Mouse (Mus musculus): ENCODE results near the gene Rps16.
"Not testable (repeated sequence)": the region's sequence is repeated elsewhere in the genome, so short reads cannot be mapped to it uniquely, and the experiment has no call there.

Gene Rps16

DNA sequence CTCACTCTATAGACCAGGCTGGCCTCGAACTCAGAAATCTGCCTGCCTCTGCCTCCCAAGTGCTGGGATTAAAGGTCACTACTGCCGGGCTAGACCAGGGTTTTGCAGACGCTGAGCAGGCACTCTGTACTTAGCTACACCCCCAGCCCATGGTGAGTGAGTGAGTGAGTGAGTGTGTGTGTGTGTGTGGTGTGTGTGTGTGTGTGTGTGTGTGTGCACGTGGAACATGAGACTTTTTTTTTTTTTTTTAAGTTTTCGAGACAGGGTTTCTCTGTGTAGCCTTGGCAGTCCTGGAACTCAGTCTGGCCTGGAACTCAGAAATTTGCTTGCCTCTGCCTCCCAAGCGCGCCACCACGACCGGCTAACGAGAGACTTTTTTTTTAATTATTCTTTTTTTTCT lies 24.2 kb downstream of the Rps16 start:
- no peak for DNase-seq

DNA sequence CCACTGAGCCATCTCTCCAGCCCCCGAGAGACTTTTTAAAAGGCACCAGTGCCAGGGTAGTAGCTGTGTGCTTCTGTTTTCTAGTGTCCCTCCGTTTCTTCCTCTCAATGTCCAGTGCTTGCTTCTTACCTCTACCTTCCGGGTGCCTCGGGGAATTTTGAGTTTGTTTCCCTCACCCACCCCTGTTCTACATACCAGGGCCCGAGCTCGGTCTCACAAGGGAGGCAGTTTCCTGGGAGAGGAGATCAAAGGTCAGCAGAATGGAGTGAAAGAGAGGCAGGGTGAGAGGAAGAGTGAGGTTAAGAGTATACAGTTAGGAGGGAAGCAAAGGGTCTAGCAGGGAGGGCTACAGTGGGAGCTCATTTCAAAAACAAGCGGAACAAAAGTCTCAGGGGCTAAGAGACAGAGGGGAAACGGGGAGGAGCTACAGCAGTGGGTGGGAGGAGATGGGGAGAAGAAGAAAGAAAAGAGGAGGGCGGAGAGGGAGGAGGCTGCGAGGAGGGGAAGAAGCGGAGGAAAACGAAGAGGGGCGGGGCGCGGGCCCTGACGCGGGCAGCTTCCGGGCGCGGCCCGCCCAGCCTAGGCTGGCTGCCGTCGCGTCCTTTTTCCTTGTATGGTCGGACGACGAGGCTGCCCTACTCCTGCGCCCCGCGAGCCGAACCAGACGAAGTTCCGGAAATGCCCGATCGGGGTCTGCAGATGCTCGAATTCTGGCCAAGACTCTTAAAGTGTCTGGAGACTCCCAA lies 24.9 kb downstream of the Rps16 start:
- peak; percentile 98 for DNase-seq

DNA sequence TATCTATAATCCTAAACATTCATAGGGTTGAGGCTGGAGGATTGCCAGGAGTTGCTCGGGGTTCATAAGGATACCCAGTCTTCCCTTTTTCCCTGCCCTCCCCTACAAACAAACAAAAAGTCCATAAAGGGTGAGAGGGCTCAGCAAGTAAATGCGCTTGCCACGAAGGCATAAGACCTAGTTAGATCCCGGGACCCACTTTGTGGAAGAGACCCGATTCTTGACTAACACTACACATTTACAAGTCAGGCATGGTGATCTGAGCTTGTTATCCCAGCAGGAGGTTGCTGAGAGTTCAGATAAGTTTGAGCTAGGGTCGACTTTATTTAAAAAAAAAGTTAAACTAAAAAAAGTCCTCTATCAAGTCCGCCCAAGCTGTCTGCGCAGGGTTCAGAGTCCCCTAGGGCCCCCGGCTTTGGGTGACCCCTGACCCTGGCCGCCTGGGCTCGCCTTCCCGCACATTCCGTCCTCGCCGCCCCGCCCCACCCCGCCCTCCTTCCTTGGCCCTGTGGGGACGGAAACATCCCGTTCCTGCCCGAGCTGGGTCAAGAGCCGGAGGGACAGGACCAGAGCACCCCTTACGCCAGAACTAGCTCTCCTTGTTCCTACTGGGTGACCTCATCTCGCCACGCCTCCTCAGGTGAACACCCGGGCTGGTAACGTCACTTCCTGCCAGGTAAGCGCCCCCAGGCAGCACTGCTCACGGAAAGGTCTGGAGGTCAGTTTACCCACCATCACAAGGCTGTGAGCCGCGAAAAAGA lies 25.7 kb downstream of the Rps16 start:
- DNase-seq = peak; percentile 73

DNA sequence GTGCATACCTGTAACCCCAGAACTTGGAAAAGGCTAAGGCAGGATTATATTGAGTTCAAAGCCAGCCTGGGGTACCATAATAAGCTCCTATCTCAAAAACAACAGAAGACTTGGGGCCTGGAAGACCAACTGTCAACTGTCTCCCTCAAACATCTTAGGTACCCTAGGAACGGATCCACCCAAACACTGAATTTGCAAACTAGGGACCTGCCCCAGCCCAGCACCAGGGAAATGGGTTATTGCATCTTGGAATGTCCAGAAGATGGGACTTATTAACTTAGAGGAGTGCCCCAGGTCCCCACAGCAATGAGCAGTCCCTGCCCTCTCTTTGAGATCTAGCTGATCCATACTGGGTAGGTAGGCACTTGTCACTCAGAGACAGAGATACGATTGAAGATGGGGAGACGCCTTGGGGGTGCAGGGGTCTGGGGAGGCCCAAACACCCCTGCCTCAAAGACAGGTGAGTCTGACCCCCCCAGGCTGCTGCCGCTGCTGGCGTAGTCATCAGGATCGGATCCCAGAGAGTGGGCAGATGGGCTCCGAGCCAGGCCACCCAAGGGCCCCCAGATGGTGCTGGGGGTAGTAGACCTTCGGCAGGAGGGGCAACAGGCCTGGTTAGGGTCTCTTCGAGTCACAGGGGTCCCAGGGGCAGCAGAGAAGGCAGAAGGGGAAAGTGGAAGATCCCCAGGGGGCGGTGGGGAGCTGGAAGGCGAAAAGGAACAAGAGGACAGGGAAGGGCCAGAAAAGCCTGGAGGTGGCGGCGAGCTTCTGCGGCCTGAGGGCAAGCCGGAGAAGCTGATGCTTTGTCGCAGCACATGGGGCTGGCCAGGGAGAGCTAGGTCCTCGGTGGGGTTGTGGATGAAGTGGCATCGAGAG lies 27.0 kb downstream of the Rps16 start:
- DNase-seq = peak; percentile 48

DNA sequence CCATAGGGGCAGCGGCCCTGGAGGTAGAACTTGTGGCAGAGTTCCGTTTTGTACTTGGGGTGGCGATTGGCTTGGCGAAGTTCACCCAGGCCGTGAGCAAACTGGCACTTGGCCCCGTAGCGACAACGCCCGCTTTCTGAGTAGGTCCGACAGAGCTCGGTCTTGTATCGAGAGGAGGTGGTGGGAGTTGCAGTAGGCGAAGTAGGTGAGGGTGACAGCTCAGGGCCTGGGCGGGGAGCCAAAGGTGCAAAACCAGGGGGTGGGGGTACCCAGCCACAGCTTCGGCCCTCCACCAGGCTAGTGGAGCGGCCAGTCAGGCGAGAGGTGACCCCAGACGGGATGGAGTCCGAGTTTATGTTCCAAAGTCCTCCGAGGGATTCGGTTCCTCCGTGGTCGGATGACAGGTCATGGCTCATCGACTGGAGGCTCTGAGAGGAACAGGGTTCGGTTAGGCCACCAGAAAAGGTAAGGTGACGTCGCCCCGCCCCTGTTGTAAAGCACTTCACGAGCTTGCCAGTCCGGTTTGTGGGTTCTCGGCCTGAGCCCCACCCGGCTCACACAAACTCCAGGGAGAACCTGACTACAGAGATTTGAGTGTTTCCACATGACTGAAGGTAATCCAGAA lies 27.7 kb downstream of the Rps16 start:
- peak; percentile 58 for DNase-seq

DNA sequence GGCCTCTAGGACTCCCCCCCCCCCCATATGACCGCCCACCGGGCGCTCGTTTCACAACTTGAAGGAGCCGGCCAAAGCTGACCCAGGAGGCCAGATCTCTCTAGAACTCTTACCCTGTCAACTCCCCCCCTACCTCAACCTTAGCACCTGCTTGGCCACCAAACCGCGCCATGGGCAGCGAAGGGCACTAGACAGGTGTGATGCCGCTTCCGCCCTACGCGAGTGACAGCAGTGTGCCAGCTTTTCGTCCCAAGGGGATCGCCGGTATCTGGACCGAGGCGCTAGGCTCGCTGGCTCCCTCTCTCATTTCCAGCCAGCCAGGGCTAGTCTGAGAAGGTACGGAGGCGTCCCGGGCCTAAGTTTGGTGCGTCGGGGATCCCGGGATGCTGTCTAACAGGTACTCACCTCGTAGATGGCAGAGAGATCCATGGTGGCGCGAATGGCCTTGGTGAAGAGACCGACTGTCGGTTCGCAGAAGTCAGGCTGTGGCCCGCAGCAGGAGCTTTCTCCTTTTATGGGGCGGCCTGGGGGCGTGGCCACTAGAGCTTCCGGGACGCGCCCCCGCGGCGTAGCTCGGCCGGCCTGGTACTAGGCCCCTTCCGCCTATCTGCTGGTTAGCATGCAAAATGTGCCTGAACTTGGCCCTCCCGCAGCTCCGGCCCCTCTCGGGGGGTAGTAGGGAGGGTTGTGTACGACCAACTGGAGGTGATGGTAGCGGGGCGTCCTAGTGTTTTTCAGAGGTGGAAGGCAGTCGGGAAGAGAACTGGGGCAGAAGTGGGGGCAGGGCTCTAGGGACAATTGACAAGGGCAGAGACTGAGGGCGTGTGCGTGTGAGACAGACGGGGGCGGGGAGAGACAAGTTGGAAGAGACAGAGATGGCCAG lies 28.6 kb downstream of the Rps16 start:
- peak; percentile 97 for DNase-seq

DNA sequence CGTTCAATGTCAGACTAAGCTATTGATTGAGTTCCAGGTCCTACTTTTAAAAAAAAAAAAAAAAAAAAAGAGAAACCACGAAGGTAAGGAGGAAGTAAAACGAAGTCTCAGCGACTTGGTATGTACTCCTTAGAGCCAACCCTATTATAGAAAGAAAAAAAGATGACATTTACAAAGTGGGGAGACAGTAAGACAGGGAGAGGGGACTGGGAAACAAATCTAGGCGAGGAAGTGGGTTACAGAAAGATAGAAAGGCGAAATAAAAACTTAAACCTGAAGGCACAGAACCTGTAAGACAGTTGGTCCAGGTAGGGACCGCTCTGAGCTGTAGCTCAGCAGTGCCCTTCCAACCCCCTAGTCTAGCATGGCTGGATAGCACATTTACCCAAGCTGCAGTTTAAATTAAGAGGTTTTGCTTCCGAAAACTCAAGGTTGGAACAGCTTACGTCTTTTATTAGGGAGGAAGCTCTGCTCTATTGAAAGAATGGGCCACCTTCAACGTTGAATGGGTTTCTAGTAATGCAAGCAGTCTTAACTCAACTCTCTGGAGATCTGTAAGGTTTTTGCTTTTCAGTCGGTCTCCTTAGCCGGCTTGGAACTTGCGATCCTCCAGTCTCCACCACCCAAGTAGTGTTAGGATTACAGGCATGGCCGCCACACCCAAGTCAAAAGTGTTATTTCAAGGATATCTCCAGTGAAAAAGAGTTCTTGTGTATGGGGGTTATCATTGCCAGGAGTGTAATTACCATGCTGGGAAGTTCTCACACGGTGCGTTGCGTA lies 30.0 kb downstream of the Rps16 start, which contains the start of gene Zfp36:
TSS of gene Zfp36 (minus strand) at position 17 of the 780 bp plus-strand sequence.
- DNase-seq = no peak

DNA sequence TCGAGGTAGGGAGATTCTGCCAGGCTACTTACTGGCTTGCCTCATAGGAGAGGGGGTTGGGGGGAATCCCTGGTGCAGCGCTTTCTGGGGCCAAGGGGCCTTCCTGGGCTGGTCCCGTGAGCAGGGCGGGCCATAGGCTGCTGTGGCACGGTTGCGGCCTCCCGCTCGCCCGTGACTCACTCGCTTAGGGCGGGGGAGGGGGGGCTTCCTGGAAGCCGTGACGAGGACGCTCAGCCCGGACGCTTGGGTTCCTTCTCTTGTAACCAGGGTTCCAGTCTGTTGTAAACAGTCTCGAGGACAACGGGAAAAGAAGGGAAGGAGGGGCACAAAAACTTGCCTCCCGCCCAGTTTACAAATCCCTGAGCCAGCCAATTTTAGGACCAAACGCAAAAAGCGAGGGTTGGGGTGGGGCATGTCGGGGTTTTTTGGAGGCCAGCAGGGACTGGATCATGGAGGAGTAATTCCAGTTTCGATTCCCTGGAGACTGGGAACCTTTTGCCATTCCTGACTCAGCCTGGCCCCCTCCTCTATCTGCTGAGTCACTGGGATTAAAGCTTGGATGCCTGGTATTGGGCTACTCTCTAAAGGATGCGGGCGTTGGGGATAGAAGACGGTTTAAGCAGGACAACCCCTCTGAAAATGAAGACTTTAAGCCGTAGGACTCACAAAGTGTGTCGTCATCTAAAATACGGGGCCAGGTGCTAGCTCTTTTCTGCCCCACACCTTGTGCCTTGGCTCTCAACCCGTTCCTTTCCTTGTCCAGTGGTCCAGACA lies 30.8 kb downstream of the Rps16 start:
- DNase-seq = peak; percentile 90

DNA sequence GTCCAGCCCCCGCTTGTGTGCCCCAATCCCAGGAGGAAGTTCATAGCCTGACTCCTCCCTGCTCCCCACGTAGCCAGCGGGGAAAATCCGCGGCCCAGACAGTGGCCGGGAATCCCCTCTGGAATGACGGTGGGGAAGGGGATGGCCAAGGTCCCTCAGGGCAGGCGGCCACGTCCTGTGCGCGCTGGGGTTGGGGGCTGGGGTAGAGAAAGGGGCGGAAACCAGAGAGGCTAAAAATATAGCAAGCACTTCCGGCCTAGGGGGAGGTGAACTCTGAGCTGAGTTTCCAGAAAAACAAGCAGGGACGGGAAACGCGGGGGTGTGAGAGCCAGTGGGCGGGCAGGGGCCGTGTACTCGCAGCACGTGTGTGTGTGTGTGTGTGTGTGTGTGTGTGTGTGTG lies 31.5 kb downstream of the Rps16 start:
- DNase-seq = peak; percentile 95

DNA sequence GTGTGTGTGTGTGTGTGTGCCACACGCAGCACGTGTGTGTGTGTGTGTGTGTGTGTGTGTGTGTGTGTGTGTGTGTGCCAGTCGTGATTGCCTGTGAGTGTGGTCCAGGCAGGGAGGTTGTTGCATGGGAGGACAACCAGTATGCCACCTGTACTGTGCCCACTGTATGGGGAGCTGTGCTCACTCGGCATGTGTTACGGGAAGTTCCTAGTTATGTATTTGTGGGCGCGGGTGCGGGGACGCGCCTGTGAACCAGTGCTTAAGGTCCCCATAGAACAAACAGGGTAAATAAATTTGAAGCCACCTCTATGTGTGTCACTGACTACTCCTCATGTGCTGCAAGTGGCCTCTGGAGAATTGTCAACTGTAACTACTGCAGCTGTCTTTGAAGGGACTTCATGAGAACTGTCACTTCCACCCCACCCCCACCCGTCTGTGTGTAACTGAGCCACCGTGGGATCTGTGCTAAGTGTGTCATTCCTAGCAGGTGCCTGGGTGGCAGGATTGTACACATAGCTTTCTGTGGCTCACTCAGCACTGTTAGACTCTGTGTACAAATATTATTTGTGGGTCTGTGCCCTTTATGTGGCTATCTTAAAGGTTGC lies 32.0 kb downstream of the Rps16 start:
- DNase-seq = peak; percentile 60

DNA sequence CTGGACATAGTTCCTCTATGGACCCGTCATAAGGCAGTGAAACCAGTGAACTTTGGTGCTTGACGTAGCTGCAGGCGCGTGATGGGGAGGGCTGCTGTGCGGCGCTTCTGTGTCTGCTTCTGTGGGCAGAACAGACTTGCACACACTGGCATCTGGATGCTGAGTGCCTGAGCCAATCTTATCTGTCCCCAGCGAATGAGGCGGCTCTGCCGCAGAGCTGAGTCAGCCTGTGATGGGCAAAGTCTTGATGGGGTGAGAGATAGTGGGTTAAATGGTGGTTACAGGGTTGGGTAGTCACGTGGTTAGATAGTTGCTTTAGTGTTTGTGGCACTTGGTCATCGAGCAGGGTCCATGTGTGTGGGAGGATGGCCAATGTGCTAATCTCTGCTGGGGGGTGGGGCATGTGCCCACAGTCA lies 32.5 kb downstream of the Rps16 start:
- peak; percentile 79 for DNase-seq

DNA sequence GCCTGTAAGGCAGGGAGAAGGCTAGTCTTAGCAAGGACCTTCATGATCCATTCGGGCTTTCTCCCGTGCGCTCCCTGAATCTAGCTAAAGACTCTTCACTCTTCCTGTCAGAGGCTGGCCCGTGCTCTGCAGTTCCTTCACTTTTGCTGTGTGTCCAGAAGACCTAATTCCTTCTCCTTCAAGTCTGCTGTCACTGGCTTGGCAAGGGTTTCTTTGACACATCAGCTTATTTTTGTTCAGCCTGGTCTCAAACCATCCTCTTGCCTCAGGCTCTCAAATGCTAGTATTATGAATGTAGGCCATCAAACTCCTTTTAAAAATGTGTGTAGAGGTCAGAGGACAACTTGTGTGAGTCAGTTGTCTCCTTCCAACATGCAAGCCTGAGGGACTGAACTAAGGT lies 33.2 kb downstream of the Rps16 start:
- DNase-seq = no peak

DNA sequence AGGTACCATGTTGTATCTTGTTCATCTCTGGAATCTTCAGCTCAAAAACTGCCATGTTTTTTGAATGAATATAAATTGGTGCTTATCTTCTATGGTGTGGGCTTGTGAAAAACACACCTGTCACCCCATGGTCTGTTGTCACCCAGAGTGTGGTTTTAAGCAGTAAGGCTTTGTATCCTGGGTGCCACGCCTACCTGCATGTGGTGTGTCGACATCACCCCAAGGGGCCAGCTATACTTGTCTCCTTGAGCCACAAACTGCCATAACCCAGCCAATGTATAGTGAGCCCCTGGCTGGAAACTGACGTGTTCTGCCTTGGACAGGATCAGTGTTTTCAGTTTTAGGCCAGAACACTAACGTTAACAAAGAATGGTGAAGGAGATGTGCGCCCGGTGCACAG lies 33.7 kb downstream of the Rps16 start:
- peak; percentile 78 for DNase-seq

DNA sequence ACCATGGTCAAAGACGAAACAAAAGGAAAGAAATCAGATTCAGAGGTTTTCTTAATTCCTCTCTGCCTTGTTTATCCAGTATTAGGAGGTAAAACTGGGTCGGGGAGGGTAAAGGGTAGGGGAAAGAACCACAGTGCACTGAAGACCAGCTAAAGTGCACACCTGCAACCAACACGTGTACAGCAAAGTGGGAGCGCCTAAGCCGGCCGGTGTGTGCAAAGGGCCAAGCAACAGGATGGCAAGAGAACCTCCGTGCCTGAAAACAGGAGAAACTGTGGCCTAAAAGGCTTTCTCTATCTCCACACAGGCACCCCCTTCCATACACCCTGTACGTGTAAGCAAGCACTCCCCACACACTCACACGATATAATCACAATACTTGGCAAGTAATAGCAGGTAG lies 34.7 kb downstream of the Rps16 start:
- peak; percentile 62 for DNase-seq

DNA sequence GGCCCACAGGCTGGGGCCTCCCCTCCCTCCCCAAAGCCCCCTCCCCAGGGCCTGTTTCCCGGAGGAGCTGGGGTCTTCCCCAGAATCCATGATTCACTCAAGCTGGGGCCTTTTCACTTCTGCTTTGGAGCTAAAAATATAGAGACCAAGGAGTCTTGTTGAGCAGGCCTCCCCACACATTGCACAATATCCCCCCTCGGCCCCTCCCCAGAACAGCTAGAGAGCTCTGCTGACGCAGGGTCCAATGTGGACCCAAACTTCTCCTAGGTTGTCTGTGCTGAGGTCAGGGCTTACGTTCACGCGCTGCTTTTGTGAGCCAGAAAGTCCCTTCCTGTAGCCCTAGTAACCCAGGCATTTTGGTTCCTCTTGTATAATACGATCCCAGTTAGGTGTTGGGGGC lies 35.6 kb downstream of the Rps16 start:
- no peak for DNase-seq

DNA sequence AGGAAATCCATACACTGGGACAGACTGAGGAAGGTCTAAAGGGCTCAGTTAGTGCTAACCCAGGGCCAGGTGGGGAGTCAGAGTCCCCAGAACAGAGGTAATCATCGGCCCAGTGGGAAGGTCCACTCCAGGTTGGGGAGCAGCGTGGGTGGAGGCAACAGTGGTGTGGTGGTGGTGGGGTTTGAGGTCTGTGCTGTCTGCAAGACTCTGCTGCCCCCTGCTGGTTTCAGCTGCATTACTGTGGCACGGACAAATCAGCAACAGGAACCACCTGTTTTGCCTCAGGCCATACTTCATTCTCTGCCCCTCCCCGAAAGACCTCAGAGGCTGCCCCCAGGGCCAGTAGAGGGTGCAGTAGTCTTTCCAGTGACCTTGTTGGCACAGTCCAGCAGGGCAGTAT lies 36.0 kb downstream of the Rps16 start:
- peak; percentile 94 for DNase-seq

DNA sequence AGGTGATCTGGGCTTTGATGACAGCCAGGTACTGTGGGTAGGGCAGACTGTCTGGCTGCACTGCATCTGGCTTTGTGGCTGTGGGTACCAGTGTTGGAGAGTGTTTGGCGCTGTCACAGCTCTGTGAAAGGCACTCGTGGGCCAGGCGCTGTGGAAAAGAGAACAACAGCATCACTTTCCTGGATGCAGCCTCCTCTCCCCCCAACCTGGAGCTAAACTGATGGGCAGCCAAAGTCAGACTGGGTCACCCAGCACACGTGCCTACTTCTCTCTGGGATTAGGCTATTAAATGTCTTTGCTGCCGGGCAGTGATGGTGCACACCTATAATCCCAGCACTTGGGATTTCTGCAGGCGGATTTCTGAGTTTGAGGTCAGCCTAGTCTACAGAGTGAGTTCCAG lies 36.4 kb downstream of the Rps16 start:
- not testable (repeated sequence) for DNase-seq

DNA sequence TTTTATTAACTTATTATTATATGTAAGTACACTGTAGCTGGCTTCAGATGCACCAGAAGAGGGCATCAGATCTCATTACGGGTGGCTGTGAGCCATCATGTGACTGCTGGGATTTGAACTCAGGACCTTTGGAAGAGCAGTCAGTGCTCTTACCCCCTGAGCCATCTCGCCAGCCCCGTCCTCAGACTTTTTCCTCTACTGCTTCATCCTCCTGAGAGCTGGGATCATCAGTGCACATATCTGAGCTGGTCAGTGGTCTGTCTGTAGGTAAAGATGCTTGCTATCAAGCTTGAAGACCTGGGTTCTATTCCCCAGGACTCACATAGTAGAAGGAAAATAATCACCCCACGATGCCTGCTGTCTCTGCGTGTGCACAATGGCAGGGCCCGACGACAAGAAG lies 36.9 kb downstream of the Rps16 start:
- not testable (repeated sequence) for DNase-seq

DNA sequence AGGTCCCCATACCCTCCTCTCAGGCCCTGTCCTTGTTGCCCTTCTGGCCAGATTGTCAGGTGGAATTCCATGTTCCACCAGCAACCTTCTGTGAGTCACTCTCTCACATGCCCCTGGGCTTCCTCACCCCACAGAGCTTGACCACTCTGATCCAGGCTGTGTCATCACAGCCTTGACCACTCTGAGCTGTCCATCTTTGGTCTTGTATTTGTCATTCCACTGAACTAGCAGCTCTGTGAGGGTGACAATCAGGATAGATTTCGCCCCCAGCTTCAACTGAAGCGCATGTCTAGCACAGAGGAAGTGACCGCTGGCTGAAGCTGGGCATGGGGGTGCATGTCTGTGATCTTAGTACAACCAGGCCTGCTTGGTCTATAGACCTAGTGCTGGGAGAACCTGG lies 39.9 kb downstream of the Rps16 start:
- DNase-seq = no peak
